Mouse (Mus musculus) hindbrain, embryonic 15.5 days (tissue): ENCODE data around the gene Zfp12. TPM values are rescaled to one million over a fixed set of nuclear protein-coding genes. Genes with fewer than 3 reads are reported as not detected.
A peak's percentile ranks its signal among the peaks of the same experiment; 100 is the strongest.
"Not testable (repeated sequence)": the region's sequence is repeated elsewhere in the genome, so short reads cannot be mapped to it uniquely, and the experiment has no call there.

ENCODE experiments used
- ATAC-seq: fragments of 200-750 bp; cut with Nextera tagmentation; 2 replicates; pipeline ENCODE4 v1.8.0; 2017; ENCODE audit warnings: low read depth, moderate number of reproducible peaks, moderate TSS enrichment; ENCODE audit not compliant: low FRiP score
- H3K27ac ChIP-seq: fragments of 300-500 bp; sonication (generic); replicated peaks from 2 replicates; pipeline ENCODE4 v1.5.1; 2015; ENCODE audit warnings: mild to moderate bottlenecking, inconsistent platforms
- H3K27me3 ChIP-seq: fragments of 300-500 bp; sonication (generic); 2 replicates; pipeline ENCODE4 v1.6.1; 2015; ENCODE audit warnings: control low read depth, inconsistent platforms
- H3K36me3 ChIP-seq: fragments of 300-500 bp; sonication (generic); 2 replicates; pipeline ENCODE4 v1.6.1; 2015; ENCODE audit warnings: control low read depth, inconsistent platforms
- H3K4me1 ChIP-seq: fragments of 300-500 bp; sonication (generic); replicated peaks from 2 replicates; pipeline ENCODE4 v1.6.1; 2015; ENCODE audit warnings: control low read depth, inconsistent platforms
- H3K4me2 ChIP-seq: fragments of 300-500 bp; sonication (generic); 2 replicates; pipeline ENCODE4 v1.6.1; 2015; ENCODE audit warnings: moderate library complexity, mild to moderate bottlenecking, inconsistent platforms
- H3K4me3 ChIP-seq: fragments of 300-500 bp; sonication (generic); 2 replicates; pipeline ENCODE4 v1.5.1; 2015; ENCODE audit warnings: mild to moderate bottlenecking, inconsistent platforms
- H3K9ac ChIP-seq: fragments of 300-500 bp; sonication (generic); 2 replicates; pipeline ENCODE4 v1.6.1; 2015; ENCODE audit warnings: inconsistent platforms
- H3K9me3 ChIP-seq: fragments of 300-500 bp; sonication (generic); 2 replicates; pipeline ENCODE4 v1.6.1; 2016; ENCODE audit warnings: control low read depth, inconsistent platforms
- WGBS: fragments of 180-500 bp; shearing (Covaris S2); methylation state at CpG from one replicate; pipeline ENCODE4 v1.1.7; 2015; 5-methylcytosine and 5-hydroxymethylcytosine counted together
- polyA plus RNA-seq: library from polyadenylated mRNA; unstranded; fragments of >200 nt; fragmentation: Nextera tagmentation; extraction: Ambion mirVana; gene quantifications from 2 replicates; pipeline ENCODE4 v1.2.1, GENCODE M21; 2015

The Zfp12 gene
- 19.1 and 19.2 TPM in 2 replicates for polyA plus RNA-seq

GRCm38 (mm10) chr5:143235028-143235693, at the start of gene Zfp12:
TSS of gene Zfp12 (plus strand) at chr5:143235163.
- ATAC-seq = peak; percentile 98
- H3K4me3 ChIP-seq = peak within 1 kb of the TSS; percentile 98
- no peaks in the 10 kb centered on the region for H3K9me3 ChIP-seq
- H3K4me1 ChIP-seq = peaks cover 29% of the 10 kb centered on the region
- peaks cover 20% of the 10 kb centered on the region for H3K36me3 ChIP-seq
- 0% methylated on average over 58 of the region's 58 CpGs for WGBS
- no peaks in the 10 kb centered on the region for H3K27me3 ChIP-seq
- H3K4me2 ChIP-seq = peak within 1 kb of the TSS; percentile 90
- peak within 1 kb of the TSS; percentile 97 for H3K9ac ChIP-seq
- peak within 1 kb of the TSS; percentile 99 for H3K27ac ChIP-seq

GRCm38 (mm10) chr5:143188014-143188413, 46.9 kb upstream of the Zfp12 start:
- not testable (repeated sequence) for ATAC-seq, H3K4me2 ChIP-seq
- WGBS = 77% methylated on average over 1 of the region's 1 CpGs

GRCm38 (mm10) chr5:143192806-143193205, 42.2 kb upstream of the Zfp12 start:
- Histone ChIP-seq H3K27me3 (no peaks in the 10 kb centered on the region), H3K4me3 (no peak overlapping the region), H3K4me1 (no peaks in the 10 kb centered on the region), H3K27ac (no peak overlapping the region), H3K36me3 (no peaks in the 10 kb centered on the region), H3K9me3 (no peaks in the 10 kb centered on the region), H3K4me2 (no peak overlapping the region), H3K9ac (no peak overlapping the region)
- no peak for ATAC-seq
- WGBS = 93% methylated on average over 8 of the region's 8 CpGs

More at GRCm38 (mm10) chr5:143188014-143188413, 46.9 kb upstream of the Zfp12 start:
- not testable (repeated sequence) for H3K36me3 ChIP-seq, H3K9me3 ChIP-seq, H3K27ac ChIP-seq, H3K4me1 ChIP-seq, H3K27me3 ChIP-seq, H3K9ac ChIP-seq, H3K4me3 ChIP-seq

- H3K4me1 ChIP-seq = not testable (repeated sequence)
These were observed 40.2 kb upstream of the Zfp12 start for GRCm38 (mm10) chr5:143194747-143195146.

GRCm38 (mm10) chr5:143195166-143195565, 39.8 kb upstream of the Zfp12 start:
- no peaks in the 10 kb centered on the region for H3K36me3 ChIP-seq
- H3K9me3 ChIP-seq = no peaks in the 10 kb centered on the region
- ATAC-seq = no peak
- H3K27me3 ChIP-seq = no peaks in the 10 kb centered on the region
- H3K4me2 ChIP-seq = no peak overlapping the region
- no peak overlapping the region for H3K9ac ChIP-seq
- no peaks in the 10 kb centered on the region for H3K4me1 ChIP-seq
- H3K27ac ChIP-seq = no peak overlapping the region
- 75% methylated on average over 2 of the region's 2 CpGs for WGBS
- H3K4me3 ChIP-seq = no peak overlapping the region

More at GRCm38 (mm10) chr5:143194747-143195146, 40.2 kb upstream of the Zfp12 start:
- H3K4me3 ChIP-seq, H3K36me3 ChIP-seq, H3K27ac ChIP-seq, ATAC-seq, H3K27me3 ChIP-seq, H3K9ac ChIP-seq, H3K9me3 ChIP-seq, H3K4me2 ChIP-seq: not testable (repeated sequence)
- WGBS = 66% methylated on average over 8 of the region's 8 CpGs

GRCm38 (mm10) chr5:143196506-143196905, 38.5 kb upstream of the Zfp12 start:
- Histone ChIP-seq H3K4me1 (no peaks in the 10 kb centered on the region), H3K36me3 (no peaks in the 10 kb centered on the region), H3K9ac (no peak overlapping the region), H3K9me3 (no peaks in the 10 kb centered on the region), H3K4me3 (no peak overlapping the region), H3K27ac (no peak overlapping the region), H3K4me2 (no peak overlapping the region), H3K27me3 (no peaks in the 10 kb centered on the region)
- no peak for ATAC-seq
- 89% methylated on average over 4 of the region's 4 CpGs for WGBS

- WGBS = 77% methylated on average over 3 of the region's 3 CpGs
- Histone ChIP-seq H3K4me1 (no peaks in the 10 kb centered on the region), H3K4me3 (no peak overlapping the region), H3K27me3 (no peaks in the 10 kb centered on the region), H3K27ac (no peak overlapping the region), H3K9me3 (no peaks in the 10 kb centered on the region), H3K36me3 (no peaks in the 10 kb centered on the region), H3K9ac (no peak overlapping the region), H3K4me2 (no peak overlapping the region)
- no peak for ATAC-seq
These were observed 29.9 kb upstream of the Zfp12 start for GRCm38 (mm10) chr5:143205015-143205414.

DNA sequence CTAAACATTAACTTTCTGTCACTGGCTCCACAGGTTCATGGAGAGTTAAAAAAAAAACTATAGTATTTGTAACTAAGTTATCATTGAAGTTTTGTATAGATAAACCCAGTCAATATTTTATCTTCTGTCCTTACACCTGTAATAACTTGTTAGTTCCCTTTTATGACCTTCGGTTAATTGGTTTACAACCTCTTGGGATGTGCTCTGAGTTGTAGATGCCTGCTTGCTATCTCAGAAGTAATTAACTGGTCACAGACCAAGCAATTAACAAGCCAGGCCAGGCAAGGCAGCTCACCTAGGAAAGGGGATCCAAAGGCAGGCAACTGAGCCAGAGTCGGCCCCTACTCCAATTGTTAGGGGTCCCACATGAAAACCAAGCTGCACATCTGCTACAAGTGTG, 21.1 kb upstream of the Zfp12 start:
- Histone ChIP-seq H3K36me3 (no peaks in the 10 kb centered on the region), H3K9me3 (no peaks in the 10 kb centered on the region), H3K27me3 (no peaks in the 10 kb centered on the region), H3K27ac (no peak overlapping the region), H3K4me1 (no peaks in the 10 kb centered on the region), H3K4me3 (no peak overlapping the region), H3K9ac (no peak overlapping the region), H3K4me2 (no peak overlapping the region)
- no peak for ATAC-seq
- 86% methylated on average over 2 of the region's 2 CpGs for WGBS

DNA sequence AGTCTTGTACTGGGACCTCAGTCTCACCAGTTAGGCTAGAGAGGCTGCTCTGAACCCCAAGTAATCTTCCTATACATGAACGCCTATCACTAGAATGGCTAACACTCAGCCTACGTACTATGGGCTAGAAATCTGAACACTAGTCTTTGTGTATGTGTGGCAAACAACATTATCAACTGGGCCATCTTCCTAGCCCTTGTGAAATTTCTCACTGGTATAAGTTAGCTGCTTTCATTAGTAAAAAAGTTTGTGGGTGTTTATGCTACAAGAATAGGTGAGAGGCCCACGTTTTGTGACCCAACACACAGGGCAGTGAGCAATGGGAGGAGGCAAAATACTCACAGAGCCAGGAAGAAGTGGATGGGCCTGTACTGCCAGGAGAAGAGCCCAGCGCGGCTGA, 14.0 kb upstream of the Zfp12 start:
- no peak for ATAC-seq
- Histone ChIP-seq H3K4me3 (no peak overlapping the region), H3K9ac (no peak overlapping the region), H3K27me3 (no peaks in the 10 kb centered on the region), H3K4me2 (no peak overlapping the region), H3K4me1 (no peaks in the 10 kb centered on the region), H3K36me3 (no peaks in the 10 kb centered on the region), H3K9me3 (no peaks in the 10 kb centered on the region), H3K27ac (no peak overlapping the region)
- 87% methylated on average over 5 of the region's 5 CpGs for WGBS

- no peak overlapping the region for H3K27ac ChIP-seq
- H3K4me1 ChIP-seq = no peaks in the 10 kb centered on the region
- no peak overlapping the region for H3K9ac ChIP-seq
- H3K4me3 ChIP-seq = no peak overlapping the region
- no peak for ATAC-seq
- no peak overlapping the region for H3K4me2 ChIP-seq
- WGBS = 83% methylated on average over 1 of the region's 1 CpGs
- H3K9me3 ChIP-seq = no peaks in the 10 kb centered on the region
- H3K36me3 ChIP-seq = no peaks in the 10 kb centered on the region
- H3K27me3 ChIP-seq = no peaks in the 10 kb centered on the region
These were observed 12.7 kb upstream of the Zfp12 start for GRCm38 (mm10) chr5:143222287-143222686.

DNA sequence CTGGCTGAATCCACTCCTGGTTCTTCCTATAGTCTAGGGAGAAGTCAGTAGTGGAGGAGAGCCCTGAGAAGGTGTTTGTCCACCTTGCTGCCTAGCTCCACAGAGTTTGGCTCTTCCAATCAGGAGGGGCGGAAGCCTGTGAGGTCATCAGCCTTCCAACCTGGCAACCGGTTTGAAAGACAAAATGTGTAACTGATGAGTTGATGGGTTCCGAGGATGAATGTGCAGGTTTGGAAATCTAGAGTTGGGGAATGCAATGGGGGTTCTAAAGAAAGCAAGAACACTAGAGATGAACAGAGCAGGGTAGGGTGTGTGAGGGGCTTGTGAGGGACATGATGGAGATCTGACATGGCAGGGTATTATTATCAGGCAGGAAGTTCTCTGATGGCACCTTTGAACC, 8.2 kb upstream of the Zfp12 start, which contains the start of gene Spdye4a:
Gene Spdye4a (minus strand): TSS at position 101 of the 400 bp plus-strand sequence.
- no peak for ATAC-seq
- no peaks in the 10 kb centered on the region for H3K9me3 ChIP-seq

GRCm38 (mm10) chr5:143236036-143236435, 1.1 kb downstream of the Zfp12 start:
- H3K9me3 ChIP-seq = no peaks in the 10 kb centered on the region
- peaks cover 29% of the 10 kb centered on the region for H3K36me3 ChIP-seq
- no peak overlapping the region for H3K27ac ChIP-seq
- peak overlapping the region; percentile 98 for H3K4me3 ChIP-seq
- H3K9ac ChIP-seq = peak overlapping the region; percentile 97
- H3K27me3 ChIP-seq = no peaks in the 10 kb centered on the region
- H3K4me2 ChIP-seq = peak overlapping the region; percentile 90
- H3K4me1 ChIP-seq = peaks cover 29% of the 10 kb centered on the region
- 42% methylated on average over 9 of the region's 9 CpGs for WGBS
- no peak for ATAC-seq

More for the DNA sequence above, 8.2 kb upstream of the Zfp12 start, which contains the start of gene Spdye4a:
- Histone ChIP-seq H3K4me2 (no peak within 1 kb of the TSS), H3K36me3 (no peaks in the 10 kb centered on the region), H3K4me3 (no peak within 1 kb of the TSS), H3K27me3 (no peaks in the 10 kb centered on the region), H3K27ac (no peak within 1 kb of the TSS), H3K9ac (no peak within 1 kb of the TSS), H3K4me1 (no peaks in the 10 kb centered on the region)
- 90% methylated on average over 3 of the region's 3 CpGs for WGBS

- Histone ChIP-seq H3K27ac (no peak overlapping the region), H3K9ac (no peak overlapping the region), H3K4me2 (no peak overlapping the region), H3K27me3 (no peaks in the 10 kb centered on the region), H3K36me3 (peaks cover 83% of the 10 kb centered on the region), H3K9me3 (no peaks in the 10 kb centered on the region), H3K4me1 (no peaks in the 10 kb centered on the region), H3K4me3 (no peak overlapping the region)
- no peak for ATAC-seq
- whole genome bisulfite sequencing = 96% methylated on average over 26 of the region's 26 CpGs
These were observed 10.0 kb downstream of the Zfp12 start for GRCm38 (mm10) chr5:143244926-143245325.
